Mouse (Mus musculus): ENCODE results near the gene Aes. TPM values are rescaled to one million over a fixed set of nuclear protein-coding genes. Genes with fewer than 3 reads are reported as not detected.

The Aes gene
- 477 and 665 TPM in 2 replicates for polyA plus RNA-seq (2015; fragmentation: Nextera tagmentation; extraction: Ambion mirVana)

GRCm38 (mm10) chr10:81559163-81559626 is at the start of gene Aes:
Aes (plus strand) TSS chr10:81559488.

GRCm38 (mm10) chr10:81524051-81524605 is 35.2 kb upstream of the Aes start, which contains the start of gene Gna15:
Gna15 (minus strand) TSS chr10:81524225.

GRCm38 (mm10) chr10:81545161-81545747 is 14.0 kb upstream of the Aes start, which contains the start of gene Gna11:
Gna11 (minus strand) TSS chr10:81545190.

GRCm38 (mm10) chr10:81574081-81575056 is 15.1 kb downstream of the Aes start, which contains the start of gene Tle2:
Tle2 (plus strand) TSS chr10:81574561.

GRCm38 (mm10) chr10:81600738-81601203 is 41.5 kb downstream of the Aes start, which contains the start of gene Tle6:
Tle6 (minus strand) TSS chr10:81601073.

GRCm38 (mm10) chr10:81605974-81606751 is 46.9 kb downstream of the Aes start, which contains the start of gene BC025920:
BC025920 (plus strand) TSS chr10:81606270.

Other genes with a start within 250 kb of the Aes start
- 17.8 and 25.6 TPM in 2 replicates for gene Cactin, start 238.4 kb upstream of the Aes start, polyA plus RNA-seq (2015; fragmentation: Nextera tagmentation; extraction: Ambion mirVana)
- gene Tbxa2r, start 230.8 kb upstream of the Aes start, polyA plus RNA-seq (2015; fragmentation: Nextera tagmentation; extraction: Ambion mirVana), result 28.4 and 31.0 TPM in 2 replicates
- 0.11 and 0.12 TPM in 2 replicates for gene Gipc3, start 216.2 kb upstream of the Aes start, polyA plus RNA-seq (2015; fragmentation: Nextera tagmentation; extraction: Ambion mirVana)
- gene Hmg20b, start 209.0 kb upstream of the Aes start, polyA plus RNA-seq (2015; fragmentation: Nextera tagmentation; extraction: Ambion mirVana), result 59.6 and 78.9 TPM in 2 replicates
- 8.9 and 10.3 TPM in 2 replicates for gene Mfsd12, start 202.0 kb upstream of the Aes start, polyA plus RNA-seq (2015; fragmentation: Nextera tagmentation; extraction: Ambion mirVana)
- gene 4930404N11Rik, start 193.7 kb upstream of the Aes start, polyA plus RNA-seq (2015; fragmentation: Nextera tagmentation; extraction: Ambion mirVana), result 0.95 and 2.1 TPM in 2 replicates
- gene Fzr1, start 181.0 kb upstream of the Aes start, polyA plus RNA-seq (2015; fragmentation: Nextera tagmentation; extraction: Ambion mirVana), result 42.1 and 63.2 TPM in 2 replicates
- gene Dohh, start 175.1 kb upstream of the Aes start, polyA plus RNA-seq (2015; fragmentation: Nextera tagmentation; extraction: Ambion mirVana), result 62.7 and 76.5 TPM in 2 replicates
- 1.4 and 3.0 TPM in 2 replicates for gene Gm48551, start 175.0 kb upstream of the Aes start, polyA plus RNA-seq (2015; fragmentation: Nextera tagmentation; extraction: Ambion mirVana)
- 0.77 and 1.2 TPM in 2 replicates for gene Gm48552, start 170.5 kb upstream of the Aes start, polyA plus RNA-seq (2015; fragmentation: Nextera tagmentation; extraction: Ambion mirVana)
- gene Smim24, start 166.4 kb upstream of the Aes start, polyA plus RNA-seq (2015; fragmentation: Nextera tagmentation; extraction: Ambion mirVana), result 3.3 and 8.2 TPM in 2 replicates
- gene Nfic, start 103.9 kb upstream of the Aes start, polyA plus RNA-seq (2015; fragmentation: Nextera tagmentation; extraction: Ambion mirVana), result 65.6 and 73.8 TPM in 2 replicates
- 1.6 and 6.1 TPM in 2 replicates for gene Celf5, start 76.8 kb upstream of the Aes start, polyA plus RNA-seq (2015; fragmentation: Nextera tagmentation; extraction: Ambion mirVana)
- gene Ncln, start 63.1 kb upstream of the Aes start, polyA plus RNA-seq (2015; fragmentation: Nextera tagmentation; extraction: Ambion mirVana), result 42.4 and 49.4 TPM in 2 replicates
- gene S1pr4, start 59.4 kb upstream of the Aes start, polyA plus RNA-seq (2015; fragmentation: Nextera tagmentation; extraction: Ambion mirVana), result 1.2 and 1.8 TPM in 2 replicates
- gene Gna15, start 35.3 kb upstream of the Aes start, polyA plus RNA-seq (2015; fragmentation: Nextera tagmentation; extraction: Ambion mirVana), result 2.0 and 2.2 TPM in 2 replicates
- 61.6 and 64.5 TPM in 2 replicates for gene Gna11, start 14.3 kb upstream of the Aes start, polyA plus RNA-seq (2015; fragmentation: Nextera tagmentation; extraction: Ambion mirVana)
- 6.8 and 10.0 TPM in 2 replicates for gene Tle2, start 15.1 kb downstream of the Aes start, polyA plus RNA-seq (2015; fragmentation: Nextera tagmentation; extraction: Ambion mirVana)
- gene Tle6, start 41.6 kb downstream of the Aes start, polyA plus RNA-seq (2015; fragmentation: Nextera tagmentation; extraction: Ambion mirVana), result 14.5 and 17.4 TPM in 2 replicates
- gene BC025920, start 46.8 kb downstream of the Aes start, polyA plus RNA-seq (2015; fragmentation: Nextera tagmentation; extraction: Ambion mirVana), result 0.46 and 0.72 TPM in 2 replicates
- gene Sirt6, start 68.3 kb downstream of the Aes start, polyA plus RNA-seq (2015; fragmentation: Nextera tagmentation; extraction: Ambion mirVana), result 15.8 and 23.5 TPM in 2 replicates
- 11.6 and 13.9 TPM in 2 replicates for gene Ankrd24, start 69.1 kb downstream of the Aes start, polyA plus RNA-seq (2015; fragmentation: Nextera tagmentation; extraction: Ambion mirVana)
- 3.2 and 3.6 TPM in 2 replicates for gene Gm10778, start 89.6 kb downstream of the Aes start, polyA plus RNA-seq (2015; fragmentation: Nextera tagmentation; extraction: Ambion mirVana)
- gene Zfp433, start 145.3 kb downstream of the Aes start, polyA plus RNA-seq (2015; fragmentation: Nextera tagmentation; extraction: Ambion mirVana), result 12.7 and 14.5 TPM in 2 replicates
- gene Gm3055, start 211.7 kb downstream of the Aes start, polyA plus RNA-seq (2015; fragmentation: Nextera tagmentation; extraction: Ambion mirVana), result 5.0 and 7.5 TPM in 2 replicates